Mouse (Mus musculus): ENCODE measurements around the gene Cep164.

Gene Cep164

GRCm38 (mm10) chr9:45768421-45768820, 60.1 kb downstream of the Cep164 start:
- ChIA-PET POLR2A (interaction anchor here in 2 of 4 experiments (0.6 to 2.1 kb wide), 9 partner anchors 8 to 301 kb away, joined by 3 to 7 read pairs (median 4); no protein-coding TSS in a partner anchor), CTCF (interaction anchor here (0.6 to 1.9 kb wide), 10 partner anchors 9 to 355 kb away, joined by 3 to 10 read pairs (median 4); partner anchors contain the start of gene Cep164 (in 1 of the 4))

- ChIA-PET CTCF (interaction anchor here in 3 of 4 experiments (0.5 to 1.9 kb wide), 5 partner anchors 12 to 354 kb away, joined by 3 to 8 read pairs (median 5); no protein-coding TSS in a partner anchor), POLR2A (no interaction called here)
These were observed 61.3 kb downstream of the Cep164 start for GRCm38 (mm10) chr9:45767155-45767554.

- CTCF ChIA-PET: interaction anchor here in 3 of 4 experiments (0.5 to 0.9 kb wide), 5 partner anchors 11 to 758 kb away, joined by 3 to 7 read pairs (median 4); no protein-coding TSS in a partner anchor
- POLR2A ChIA-PET: interaction anchor here in 1 of 4 experiments (1.1 kb wide), 1 partner anchor 11 kb away, joined by 3 read pairs; no protein-coding TSS in a partner anchor
These were observed 62.3 kb downstream of the Cep164 start for GRCm38 (mm10) chr9:45766195-45766594.

- ChIA-PET CTCF (interaction anchor here (0.5 to 2.4 kb wide), 75 partner anchors 8 to 1103 kb away, joined by 3 to 29 read pairs (median 4); no protein-coding TSS in a partner anchor), POLR2A (interaction anchor here in 3 of 4 experiments (0.6 to 1.5 kb wide), 12 partner anchors 11 to 507 kb away, joined by 3 to 5 read pairs (median 3); no protein-coding TSS in a partner anchor)
These were observed 73.9 kb downstream of the Cep164 start for GRCm38 (mm10) chr9:45754452-45755091.

GRCm38 (mm10) chr9:45749917-45750316, 78.6 kb downstream of the Cep164 start:
- CTCF ChIA-PET: interaction anchor here in 2 of 4 experiments (0.6 to 1.3 kb wide), 2 partner anchors 79 to 338 kb away, joined by 3 read pairs; partner anchors contain the start of gene Cep164 (in 1 of the 2)
- POLR2A ChIA-PET: no interaction called here

- CTCF ChIA-PET: interaction anchor here in 2 of 4 experiments (1.2 to 1.3 kb wide), 3 partner anchors 155 to 333 kb away, joined by 3 to 5 read pairs (median 3); no protein-coding TSS in a partner anchor
- POLR2A ChIA-PET: no interaction called here
These were observed 83.0 kb downstream of the Cep164 start for GRCm38 (mm10) chr9:45745451-45745850.

GRCm38 (mm10) chr9:45740584-45740980, 87.9 kb downstream of the Cep164 start:
- ChIA-PET POLR2A (interaction anchor here in 3 of 4 experiments (0.5 to 1.1 kb wide), 3 partner anchors 14 to 417 kb away, joined by 3 read pairs; no protein-coding TSS in a partner anchor), CTCF (interaction anchor here (0.5 to 2.7 kb wide), 13 partner anchors 12 to 1405 kb away, joined by 3 to 8 read pairs (median 4); no protein-coding TSS in a partner anchor)

- ChIA-PET CTCF (interaction anchor here in 3 of 4 experiments (0.5 to 2.7 kb wide), 7 partner anchors 15 to 1404 kb away, joined by 3 to 8 read pairs (median 5); no protein-coding TSS in a partner anchor), POLR2A (interaction anchor here in 3 of 4 experiments (0.7 to 1.2 kb wide), 3 partner anchors 15 to 416 kb away, joined by 3 to 5 read pairs (median 3); no protein-coding TSS in a partner anchor)
These were observed 88.5 kb downstream of the Cep164 start for GRCm38 (mm10) chr9:45739702-45740583.

GRCm38 (mm10) chr9:45739001-45739701, 89.3 kb downstream of the Cep164 start:
- ChIA-PET POLR2A (interaction anchor here in 2 of 4 experiments (0.6 to 1.2 kb wide), 2 partner anchors 16 to 424 kb away, joined by 3 to 5 read pairs; no protein-coding TSS in a partner anchor), CTCF (no interaction called here)

GRCm38 (mm10) chr9:45733246-45733645, 95.2 kb downstream of the Cep164 start:
- ChIA-PET POLR2A (interaction anchor here in 1 of 4 experiments (0.6 kb wide), 1 partner anchor 489 kb away, joined by 3 read pairs; no protein-coding TSS in a partner anchor), CTCF (interaction anchor here in 1 of 4 experiments (0.6 kb wide), 2 partner anchors 331 to 678 kb away, joined by 3 to 6 read pairs; partner anchors contain the start of gene Mpzl3)

- ChIA-PET POLR2A (no interaction called here), CTCF (no interaction called here)
These were observed 96.6 kb downstream of the Cep164 start for GRCm38 (mm10) chr9:45731851-45732250.

- CTCF ChIA-PET: no interaction called here
- POLR2A ChIA-PET: no interaction called here
These were observed 108.5 kb downstream of the Cep164 start for GRCm38 (mm10) chr9:45719997-45720396.

Measured in embryonic stem cell, embryonic (primary cell).